Mouse (Mus musculus) heart, embryonic 16.5 days (tissue): ENCODE measurements around the gene Pim1. TPM values are rescaled to one million over a fixed set of nuclear protein-coding genes. Genes with fewer than 3 reads are reported as not detected.

Source experiments
- ATAC-seq: fragments of 200-750 bp; cut with Nextera tagmentation; replicated peaks from 2 replicates; pipeline ENCODE4 v1.8.0; 2017; ENCODE audit warnings: moderate number of reproducible peaks; ENCODE audit not compliant: insufficient read depth, low FRiP score; ENCODE audit errors: extremely low read depth
- H3K27ac ChIP-seq: fragments of 300-500 bp; sonication (generic); 2 replicates; pipeline ENCODE4 v1.5.1; 2014; ENCODE audit warnings: mild to moderate bottlenecking, low read length, control low read depth, moderate library complexity
- H3K27me3 ChIP-seq: fragments of 300-500 bp; sonication (generic); 2 replicates; pipeline ENCODE4 v1.6.1; 2014; ENCODE audit warnings: low read length, mixed read lengths; ENCODE audit not compliant: control insufficient read depth, insufficient read depth
- H3K36me3 ChIP-seq: fragments of 300-500 bp; sonication (generic); 2 replicates; pipeline ENCODE4 v1.6.1; 2014; ENCODE audit not compliant: control insufficient read depth, insufficient read depth
- H3K4me1 ChIP-seq: fragments of 300-500 bp; sonication (generic); 2 replicates; pipeline ENCODE4 v1.6.1; 2014; ENCODE audit warnings: low read length, mixed read lengths; ENCODE audit not compliant: control insufficient read depth, insufficient read depth
- H3K4me2 ChIP-seq: fragments of 300-500 bp; sonication (generic); 2 replicates; pipeline ENCODE4 v1.6.1; 2014; ENCODE audit warnings: low read depth, mild to moderate bottlenecking, control low read depth, low read length
- H3K4me3 ChIP-seq: fragments of 300-500 bp; sonication (generic); 2 replicates; pipeline ENCODE4 v1.5.1; 2014; ENCODE audit warnings: mild to moderate bottlenecking, control low read depth, low read length
- H3K9ac ChIP-seq: fragments of 300-500 bp; sonication (generic); 2 replicates; pipeline ENCODE4 v1.6.1; 2014; ENCODE audit warnings: low read length, control low read depth
- H3K9me3 ChIP-seq: fragments of 300-500 bp; sonication (generic); replicated peaks from 2 replicates; pipeline ENCODE4 v1.6.1; 2016; ENCODE audit warnings: low read length; ENCODE audit not compliant: control insufficient read depth
- WGBS: fragments of 180-500 bp; shearing (Covaris S2); extraction: QIAGEN DNeasy Blood & Tissue Kit; methylation state at CpG from one replicate; pipeline ENCODE4 v1.1.7; 2014; 5-methylcytosine and 5-hydroxymethylcytosine counted together
- polyA plus RNA-seq: library from polyadenylated mRNA; unstranded; fragments of >200 nt; fragmentation: Nextera tagmentation; extraction: Ambion mirVana; gene quantifications from 2 replicates; pipeline ENCODE4 v1.2.1, GENCODE M21; 2015

Gene Pim1
- polyA plus RNA-seq, 1 experiment from 2014 or later, result 15.7 TPM

DNA sequence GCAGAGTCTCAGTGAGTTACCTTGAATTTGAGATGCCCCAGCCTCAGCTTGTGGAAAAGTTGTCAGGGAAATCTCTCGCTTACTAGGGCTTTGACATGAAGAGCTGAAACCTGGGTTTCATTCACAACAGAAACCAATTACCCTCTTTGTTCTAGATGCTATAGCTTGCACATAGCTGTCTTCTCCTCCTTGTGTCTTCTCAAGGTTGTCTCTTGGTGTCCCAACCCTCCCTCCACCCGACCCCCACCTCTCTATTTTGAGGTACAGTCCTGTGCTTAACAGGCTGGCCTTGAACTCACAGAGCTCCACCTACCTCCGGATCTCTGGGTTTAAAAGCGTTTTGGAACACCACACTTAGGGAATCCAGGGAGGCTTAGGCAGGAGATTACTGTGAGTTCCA is 14.1 kb upstream of the Pim1 start:
- no peak overlapping the region for H3K4me3 ChIP-seq
- no peak overlapping the region for H3K27ac ChIP-seq
- 0 out of 2 replicates have a peak, but pooled peaks cover 4% of the 10 kb centered on the region for H3K4me1 ChIP-seq
- no peak overlapping the region for H3K4me2 ChIP-seq
- no peak for ATAC-seq
- no peaks in the 10 kb centered on the region; the same call in none of the 2 replicates for H3K9me3 ChIP-seq
- 67% methylated on average over 4 of the region's 4 CpGs for WGBS
- H3K27me3 ChIP-seq, result no peaks in the 10 kb centered on the region
- peaks cover 4% of the 10 kb centered on the region; the same call in 1 of the 2 replicates for H3K36me3 ChIP-seq
- H3K9ac ChIP-seq, result no peak overlapping the region

DNA sequence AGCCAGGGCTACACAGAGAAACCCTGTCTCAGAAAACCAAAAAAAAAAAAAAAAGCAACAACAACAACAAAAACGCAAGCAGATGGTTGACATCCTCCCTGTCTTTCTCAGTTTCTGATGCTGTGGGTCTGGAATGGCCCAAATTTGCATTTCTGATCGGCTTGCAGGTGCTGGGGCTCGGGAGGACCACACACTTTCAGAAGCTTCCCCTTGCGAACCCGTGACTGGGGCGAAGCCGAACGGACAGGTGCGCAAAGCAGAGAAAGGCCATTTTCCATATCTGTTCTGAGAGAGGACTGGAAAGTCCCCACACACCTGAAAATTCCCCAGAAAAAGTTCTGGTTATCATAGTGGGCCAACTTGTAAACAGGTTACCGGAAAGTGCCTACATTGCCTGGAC is 13.2 kb upstream of the Pim1 start:
- no peak overlapping the region for H3K9ac ChIP-seq
- no peaks in the 10 kb centered on the region for H3K27me3 ChIP-seq
- no peak overlapping the region for H3K4me2 ChIP-seq
- no peak overlapping the region for H3K4me3 ChIP-seq
- H3K4me1 ChIP-seq, result 0 out of 2 replicates have a peak, but pooled peaks cover 4% of the 10 kb centered on the region
- no peak for ATAC-seq
- no peaks in the 10 kb centered on the region for H3K36me3 ChIP-seq
- no peak overlapping the region for H3K27ac ChIP-seq
- H3K9me3 ChIP-seq, result no peaks in the 10 kb centered on the region; the same call in 1 of the 2 replicates
- WGBS, result 89% methylated on average over 10 of the region's 10 CpGs

DNA sequence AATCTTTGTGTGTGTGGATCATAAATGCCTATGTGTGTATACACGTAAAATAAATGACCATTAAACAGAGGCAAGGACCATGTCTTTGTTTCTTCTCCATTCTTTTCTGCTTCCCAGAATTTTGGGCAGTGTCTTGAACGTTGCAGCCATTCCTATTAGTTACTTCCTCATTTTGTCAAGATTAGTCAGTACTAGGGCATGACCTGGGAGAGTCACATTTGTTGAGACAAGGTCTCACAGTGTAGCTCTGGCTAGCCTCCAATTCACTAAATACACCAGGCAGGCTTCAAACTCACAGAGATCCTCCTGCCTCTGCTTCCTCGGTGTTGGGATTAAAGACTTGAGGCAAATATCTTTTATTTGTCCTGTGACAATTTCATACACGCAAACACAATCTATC is 12.3 kb upstream of the Pim1 start:
- Histone ChIP-seq H3K9ac (no peak overlapping the region), H3K4me3 (no peak overlapping the region), H3K9me3 (peaks cover 3% of the 10 kb centered on the region), H3K27me3 (no peaks in the 10 kb centered on the region), H3K36me3 (no peaks in the 10 kb centered on the region), H3K27ac (no peak overlapping the region), H3K4me2 (no peak overlapping the region), H3K4me1 (0 out of 2 replicates have a peak, but pooled peaks cover 4% of the 10 kb centered on the region)
- ATAC-seq, result no peak
- WGBS, result 87% methylated on average over 4 of the region's 4 CpGs

DNA sequence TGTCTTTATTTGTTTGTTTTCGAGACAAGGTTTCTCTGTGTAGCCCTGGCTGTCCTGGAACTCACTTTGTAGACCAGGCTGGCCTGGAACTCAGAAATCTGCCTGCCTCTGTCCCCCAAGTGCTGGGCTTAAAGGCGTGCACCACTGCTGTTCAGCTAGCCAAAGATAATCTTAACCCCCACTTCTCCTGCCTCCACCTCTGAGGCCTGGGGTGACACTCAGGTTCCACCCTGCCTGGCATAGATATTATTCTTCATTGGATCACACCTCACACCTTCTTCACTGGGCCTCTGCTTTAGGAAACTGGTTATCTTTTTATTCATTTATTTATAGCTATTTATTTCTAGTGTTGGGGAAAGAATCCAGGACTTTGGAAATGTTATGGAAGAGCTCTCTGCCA is 10.3 kb upstream of the Pim1 start:
- no peak overlapping the region for H3K27ac ChIP-seq
- H3K9me3 ChIP-seq, result peaks cover 3% of the 10 kb centered on the region
- no peak overlapping the region for H3K4me3 ChIP-seq
- 0 out of 2 replicates have a peak, but pooled peaks cover 4% of the 10 kb centered on the region for H3K4me1 ChIP-seq
- no peak overlapping the region for H3K9ac ChIP-seq
- ATAC-seq, result no peak
- H3K4me2 ChIP-seq, result no peak overlapping the region
- 77% methylated on average over 2 of the region's 2 CpGs for WGBS
- no peaks in the 10 kb centered on the region for H3K36me3 ChIP-seq
- no peaks in the 10 kb centered on the region for H3K27me3 ChIP-seq

DNA sequence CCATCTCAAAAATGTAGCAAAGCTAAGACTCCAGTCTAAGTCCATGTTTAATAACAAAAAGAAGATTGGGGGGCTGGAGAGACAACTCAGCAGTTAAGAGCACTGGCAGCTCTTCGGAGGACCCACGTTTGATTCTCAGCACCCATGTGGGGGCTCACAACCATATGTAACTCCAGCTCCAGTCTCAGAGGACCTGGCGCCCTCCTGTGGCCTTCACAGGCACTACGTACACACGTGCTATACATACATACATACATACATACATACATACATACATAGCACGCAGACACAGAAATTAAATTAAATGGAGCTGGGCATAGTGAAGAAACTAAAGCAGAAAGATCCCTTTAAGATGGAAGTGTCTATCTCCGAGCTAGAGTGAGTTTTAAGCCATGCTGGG is 7.9 kb upstream of the Pim1 start:
- Histone ChIP-seq H3K4me2 (no peak overlapping the region), H3K9me3 (peaks cover 3% of the 10 kb centered on the region), H3K27me3 (no peaks in the 10 kb centered on the region), H3K4me3 (no peak overlapping the region), H3K9ac (no peak overlapping the region), H3K36me3 (no peaks in the 10 kb centered on the region), H3K4me1 (0 out of 2 replicates have a peak, but pooled peaks cover 4% of the 10 kb centered on the region), H3K27ac (no peak overlapping the region)
- 88% methylated on average over 7 of the region's 7 CpGs for WGBS
- no peak for ATAC-seq

DNA sequence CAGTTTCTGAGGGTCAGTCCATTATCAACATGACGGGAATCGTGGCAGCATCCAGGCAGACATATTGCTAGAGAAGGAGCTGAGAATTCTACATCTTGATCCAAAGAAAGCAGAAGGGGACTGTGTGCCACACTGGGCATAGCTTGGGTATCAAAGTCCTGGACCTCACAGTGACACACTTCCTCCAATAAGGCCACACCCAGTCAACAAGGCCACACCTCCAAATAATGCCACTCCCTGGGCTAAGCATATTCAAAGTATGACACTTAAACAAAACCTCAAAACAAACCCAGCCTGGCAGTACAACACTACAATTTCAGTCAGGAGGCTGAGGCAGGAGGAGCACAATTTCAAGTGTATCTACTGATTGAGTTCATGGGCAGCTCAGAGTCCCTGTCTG is 7.3 kb upstream of the Pim1 start:
- Histone ChIP-seq H3K4me2 (no peak overlapping the region), H3K27me3 (no peaks in the 10 kb centered on the region), H3K9me3 (peaks cover 3% of the 10 kb centered on the region), H3K9ac (no peak overlapping the region), H3K27ac (no peak overlapping the region), H3K4me1 (0 out of 2 replicates have a peak, but pooled peaks cover 4% of the 10 kb centered on the region), H3K4me3 (no peak overlapping the region), H3K36me3 (no peaks in the 10 kb centered on the region)
- 100% methylated on average over 2 of the region's 2 CpGs for WGBS
- ATAC-seq, result no peak

DNA sequence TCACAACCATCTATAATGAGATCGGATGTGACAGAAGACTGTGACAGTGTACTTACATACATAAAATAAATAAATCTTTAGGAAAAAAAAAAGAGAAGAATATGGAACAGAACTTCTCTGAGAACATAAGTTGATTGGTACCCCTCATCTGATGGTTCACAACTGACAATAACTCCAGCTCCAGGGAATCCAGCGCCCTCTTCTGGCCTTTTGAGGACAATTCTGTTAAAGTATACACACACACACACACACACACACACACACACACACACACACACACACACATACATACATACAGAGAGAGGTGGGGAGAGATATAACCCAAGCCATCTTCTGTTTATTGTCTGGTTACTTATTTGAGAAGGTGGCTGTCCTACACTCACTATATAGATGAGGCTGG is 6.1 kb upstream of the Pim1 start:
- Histone ChIP-seq H3K4me3 (no peak overlapping the region), H3K27ac (no peak overlapping the region), H3K36me3 (no peaks in the 10 kb centered on the region), H3K4me2 (no peak overlapping the region), H3K4me1 (peaks cover 13% of the 10 kb centered on the region), H3K9me3 (peaks cover 3% of the 10 kb centered on the region), H3K27me3 (no peaks in the 10 kb centered on the region), H3K9ac (no peak overlapping the region)
- WGBS, result 92% methylated on average over 2 of the region's 2 CpGs
- no peak for ATAC-seq

DNA sequence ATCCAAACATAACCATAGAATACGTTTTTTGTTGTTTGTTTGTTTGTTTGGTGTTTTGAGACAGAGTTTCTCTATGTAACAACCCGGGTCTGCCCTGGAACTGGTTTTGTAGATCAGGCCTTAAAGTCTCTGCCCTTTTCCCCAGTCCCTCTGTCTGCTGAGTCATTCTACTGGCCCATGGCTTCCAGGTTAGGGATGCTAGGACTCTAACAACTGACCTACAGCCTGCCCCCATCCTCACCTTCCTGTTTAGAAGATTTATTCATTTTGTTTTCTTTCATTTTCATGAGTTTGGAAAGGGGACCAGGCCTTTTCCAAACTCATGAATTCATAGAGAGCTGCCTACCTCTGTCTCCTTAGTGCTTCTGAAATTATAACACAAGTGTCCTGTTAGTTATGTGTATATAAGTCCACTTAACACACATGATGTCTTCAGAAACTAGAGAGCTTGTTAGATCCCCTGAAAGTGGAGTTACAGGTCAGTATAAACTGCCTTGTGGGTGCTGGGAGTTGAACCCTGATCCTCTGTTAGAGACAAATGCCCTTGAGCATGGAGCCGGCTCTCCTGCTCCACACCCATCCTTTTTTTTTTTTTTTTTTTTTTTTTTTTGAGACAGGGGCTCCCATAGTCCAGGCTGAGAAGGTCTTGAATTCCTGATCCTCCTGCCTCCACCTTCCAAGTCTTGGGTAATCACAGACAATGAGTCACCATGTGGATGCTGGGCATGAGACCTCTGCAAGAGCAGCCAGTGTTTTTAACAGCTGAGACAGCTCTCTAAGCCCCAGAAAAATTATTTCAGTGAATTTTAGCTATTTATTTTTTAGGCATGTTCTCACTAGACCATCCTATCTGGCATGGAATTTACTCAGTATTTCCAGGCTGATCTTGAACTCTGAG is 5.0 kb upstream of the Pim1 start:
- no peak for ATAC-seq
- H3K4me2 ChIP-seq, result no peak overlapping the region
- H3K4me3 ChIP-seq, result no peak overlapping the region
- no peak overlapping the region for H3K27ac ChIP-seq
- H3K36me3 ChIP-seq, result no peaks in the 10 kb centered on the region
- H3K9ac ChIP-seq, result no peak overlapping the region
- WGBS, result 60% methylated on average over 3 of the region's 3 CpGs
- no peaks in the 10 kb centered on the region for H3K27me3 ChIP-seq
- peaks cover 12% of the 10 kb centered on the region for H3K4me1 ChIP-seq
- H3K9me3 ChIP-seq, result peaks cover 3% of the 10 kb centered on the region

DNA sequence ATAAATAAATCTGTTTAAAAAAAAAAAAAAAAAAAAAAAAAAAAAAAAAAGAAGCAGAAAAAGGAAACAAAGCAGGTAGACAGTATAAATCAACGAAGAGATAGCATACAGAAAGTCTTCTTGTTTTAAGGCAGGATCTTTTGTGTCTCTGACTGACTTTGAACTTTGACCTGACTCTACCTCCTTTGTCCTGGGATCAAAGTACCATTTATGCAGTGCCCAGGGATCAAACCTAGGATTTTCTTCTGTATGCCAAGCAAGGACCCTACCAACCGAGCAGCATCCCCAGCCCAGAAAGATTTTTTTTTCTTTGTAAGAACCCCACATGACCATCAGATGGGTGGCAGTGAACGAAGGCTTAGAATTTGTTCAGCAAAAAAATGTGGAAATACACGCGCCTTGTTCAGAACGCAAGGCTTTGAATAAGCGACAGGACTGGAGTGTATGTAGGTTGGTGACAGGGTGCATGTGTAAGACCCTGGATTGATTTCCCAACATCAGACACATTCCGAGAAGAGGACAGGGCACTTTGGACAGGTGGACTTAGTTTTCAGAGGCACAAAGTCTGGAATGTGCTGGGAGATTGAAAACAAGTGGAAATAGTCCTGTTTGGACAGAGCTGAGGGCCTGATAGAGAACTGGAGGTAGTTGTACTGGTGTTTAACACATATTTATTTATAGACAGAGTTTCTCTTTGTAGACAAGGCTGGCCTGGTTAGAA is 2.1 kb upstream of the Pim1 start:
- no peak for ATAC-seq
- Histone ChIP-seq H3K9me3 (no peaks in the 10 kb centered on the region), H3K4me2 (no peak overlapping the region), H3K27me3 (no peaks in the 10 kb centered on the region), H3K4me3 (no peak overlapping the region), H3K9ac (no peak overlapping the region), H3K36me3 (no peaks in the 10 kb centered on the region), H3K27ac (peak overlapping the region; percentile 80), H3K4me1 (peaks cover 16% of the 10 kb centered on the region)
- WGBS, result 87% methylated on average over 8 of the region's 8 CpGs
